Mouse (Mus musculus): ENCODE results near the gene Atp9a.

Gene Atp9a

GRCm38 (mm10) chr2:168737878-168738277 lies 4.3 kb downstream of the Atp9a start:
- DNase-seq = no peak

GRCm38 (mm10) chr2:168734023-168734422 lies 8.2 kb downstream of the Atp9a start:
- DNase-seq = no peak

GRCm38 (mm10) chr2:168731258-168731657 lies 11.0 kb downstream of the Atp9a start:
- DNase-seq = no peak

GRCm38 (mm10) chr2:168729736-168730135 lies 12.5 kb downstream of the Atp9a start:
- DNase-seq = no peak

- DNase-seq = no peak
These were observed 14.2 kb downstream of the Atp9a start for GRCm38 (mm10) chr2:168728045-168728444.

- DNase-seq = peak in 1 of 2 experiments; percentile 15
These were observed 16.2 kb downstream of the Atp9a start for GRCm38 (mm10) chr2:168726007-168726406.

GRCm38 (mm10) chr2:168721313-168721712 lies 20.9 kb downstream of the Atp9a start:
- no peak for DNase-seq

GRCm38 (mm10) chr2:168719742-168720141 lies 22.5 kb downstream of the Atp9a start:
- DNase-seq = no peak

- no peak for DNase-seq
These were observed 23.5 kb downstream of the Atp9a start for GRCm38 (mm10) chr2:168718735-168719134.

GRCm38 (mm10) chr2:168718267-168718666 lies 23.9 kb downstream of the Atp9a start:
- no peak for DNase-seq

- DNase-seq = no peak
These were observed 29.7 kb downstream of the Atp9a start for GRCm38 (mm10) chr2:168712199-168713176.

- DNase-seq = no peak
These were observed 31.2 kb downstream of the Atp9a start for GRCm38 (mm10) chr2:168710979-168711378.

GRCm38 (mm10) chr2:168707766-168708165 lies 34.4 kb downstream of the Atp9a start:
- DNase-seq = no peak

GRCm38 (mm10) chr2:168702266-168702665 lies 39.9 kb downstream of the Atp9a start:
- DNase-seq = no peak

GRCm38 (mm10) chr2:168695027-168695403 lies 47.2 kb downstream of the Atp9a start:
- DNase-seq = no peak

- no peak for DNase-seq
These were observed 47.7 kb downstream of the Atp9a start for GRCm38 (mm10) chr2:168694379-168695026.

- DNase-seq = peak in 1 of 2 experiments; percentile 9
These were observed 50.4 kb downstream of the Atp9a start for GRCm38 (mm10) chr2:168691774-168692173.

- no peak for DNase-seq
These were observed 54.9 kb downstream of the Atp9a start for GRCm38 (mm10) chr2:168687326-168687725.

GRCm38 (mm10) chr2:168685909-168686308 lies 56.3 kb downstream of the Atp9a start:
- no peak for DNase-seq

- DNase-seq = no peak
These were observed 57.5 kb downstream of the Atp9a start for GRCm38 (mm10) chr2:168684695-168685094.

GRCm38 (mm10) chr2:168683520-168684150 lies 58.6 kb downstream of the Atp9a start:
- DNase-seq = no peak

GRCm38 (mm10) chr2:168682721-168683120 lies 59.5 kb downstream of the Atp9a start:
- DNase-seq = no peak

- no peak for DNase-seq
These were observed 60.7 kb downstream of the Atp9a start for GRCm38 (mm10) chr2:168681531-168681930.
